Mouse (Mus musculus) kidney, postnatal 36 days (tissue): ENCODE measurements around the gene Vars.
A peak's percentile ranks its signal among the peaks of the same experiment; 100 is the strongest.

ENCODE experiments used
- DNase-seq, 2 experiments: peaks; one replicate each; pipeline ENCODE4 v3.0.0; 2021 to 2022; ENCODE audit warnings: mixed read lengths in 2 of 2

Gene Vars

GRCm38 (mm10) chr17:35050126-35050750 is 49.5 kb downstream of the Vars start:
- DNase-seq, result peak; percentile 83 to 89

GRCm38 (mm10) chr17:35051156-35052086 is 50.6 kb downstream of the Vars start:
- DNase-seq, result peak; percentile 83 to 87

GRCm38 (mm10) chr17:35052271-35052798 is 51.5 kb downstream of the Vars start:
- DNase-seq, result no peak

GRCm38 (mm10) chr17:35055691-35056495 is 55.1 kb downstream of the Vars start:
- peak in 1 of 2 experiments; percentile 35 for DNase-seq

- DNase-seq, result no peak
These were observed 56.3 kb downstream of the Vars start for GRCm38 (mm10) chr17:35057090-35057489.

GRCm38 (mm10) chr17:35058316-35058715 is 57.5 kb downstream of the Vars start:
- DNase-seq, result no peak

- peak; percentile 90 to 94 for DNase-seq
These were observed 58.4 kb downstream of the Vars start, which contains the start of gene Ddah2 for GRCm38 (mm10) chr17:35058911-35059892. TSS of gene Ddah2 (plus strand) at chr17:35059035.

GRCm38 (mm10) chr17:35060071-35060470 is 59.3 kb downstream of the Vars start:
- DNase-seq, result no peak

GRCm38 (mm10) chr17:35060737-35061297 is 60.0 kb downstream of the Vars start:
- DNase-seq, result peak in 1 of 2 experiments; percentile 58

GRCm38 (mm10) chr17:35061299-35061698 is 60.5 kb downstream of the Vars start:
- no peak for DNase-seq

GRCm38 (mm10) chr17:35063466-35063865 is 62.7 kb downstream of the Vars start:
- no peak for DNase-seq

- no peak for DNase-seq
These were observed 63.6 kb downstream of the Vars start for GRCm38 (mm10) chr17:35064378-35064877.

GRCm38 (mm10) chr17:35064951-35065947 is 64.5 kb downstream of the Vars start, which contains the start of gene Ly6g6c:
TSS of gene Ly6g6c (plus strand) at chr17:35065388.
- DNase-seq, result peak; percentile 79 to 85
